Mouse (Mus musculus): ENCODE measurements around the gene Gpr4.
A peak's percentile ranks its signal among the peaks of the same experiment; 100 is the strongest.

The Gpr4 gene

GRCm38 (mm10) chr7:19227883-19228792, 15.8 kb downstream of the Gpr4 start, which contains the start of gene Opa3:
Gene Opa3, plus strand, starts transcription at chr7:19228334.
- DNase-seq (ENCODE audit: low spot score in 2 of 2): peak; percentile 99 to 100

- DNase-seq (ENCODE audit: low spot score in 2 of 2): no peak
Measured at GRCm38 (mm10) chr7:19228793-19229148, 16.4 kb downstream of the Gpr4 start.

- DNase-seq (ENCODE audit: low spot score in 2 of 2): no peak
Measured at GRCm38 (mm10) chr7:19229404-19229803, 17.1 kb downstream of the Gpr4 start.

- DNase-seq (ENCODE audit: low spot score in 2 of 2): no peak
Measured at GRCm38 (mm10) chr7:19230041-19230580, 17.8 kb downstream of the Gpr4 start.

- DNase-seq (ENCODE audit: low spot score in 2 of 2): no peak
Measured at GRCm38 (mm10) chr7:19230899-19231298, 18.6 kb downstream of the Gpr4 start.

- DNase-seq (ENCODE audit: low spot score in 2 of 2): no peak
Measured at GRCm38 (mm10) chr7:19231849-19232248, 19.5 kb downstream of the Gpr4 start.

GRCm38 (mm10) chr7:19234652-19235051, 22.3 kb downstream of the Gpr4 start:
- no peak for DNase-seq (ENCODE audit: low spot score in 2 of 2)

GRCm38 (mm10) chr7:19235092-19235671, 22.8 kb downstream of the Gpr4 start:
- DNase-seq (ENCODE audit: low spot score in 2 of 2): no peak

- no peak for DNase-seq (ENCODE audit: low spot score in 2 of 2)
Measured at GRCm38 (mm10) chr7:19236411-19236810, 24.1 kb downstream of the Gpr4 start.

GRCm38 (mm10) chr7:19238344-19238743, 26.0 kb downstream of the Gpr4 start:
- no peak for DNase-seq (ENCODE audit: low spot score in 2 of 2)

GRCm38 (mm10) chr7:19239423-19239822, 27.1 kb downstream of the Gpr4 start:
- DNase-seq (ENCODE audit: low spot score in 2 of 2): peak; percentile 83 to 87

- no peak for DNase-seq (ENCODE audit: low spot score in 2 of 2)
Measured at GRCm38 (mm10) chr7:19239986-19240385, 27.6 kb downstream of the Gpr4 start.

GRCm38 (mm10) chr7:19240905-19241463, 28.6 kb downstream of the Gpr4 start:
- no peak for DNase-seq (ENCODE audit: low spot score in 2 of 2)

- DNase-seq (ENCODE audit: low spot score in 2 of 2): no peak
Measured at GRCm38 (mm10) chr7:19242005-19242404, 29.7 kb downstream of the Gpr4 start.

GRCm38 (mm10) chr7:19243858-19244257, 31.5 kb downstream of the Gpr4 start:
- DNase-seq (ENCODE audit: low spot score in 2 of 2): peak in 1 of 2 experiments; percentile 28

GRCm38 (mm10) chr7:19245083-19245482, 32.7 kb downstream of the Gpr4 start:
- no peak for DNase-seq (ENCODE audit: low spot score in 2 of 2)

GRCm38 (mm10) chr7:19246855-19247254, 34.5 kb downstream of the Gpr4 start:
- no peak for DNase-seq (ENCODE audit: low spot score in 2 of 2)

GRCm38 (mm10) chr7:19247511-19247910, 35.2 kb downstream of the Gpr4 start:
- DNase-seq (ENCODE audit: low spot score in 2 of 2): no peak

- DNase-seq (ENCODE audit: low spot score in 2 of 2): no peak
Measured at GRCm38 (mm10) chr7:19252078-19252477, 39.7 kb downstream of the Gpr4 start.

- DNase-seq (ENCODE audit: low spot score in 2 of 2): no peak
Measured at GRCm38 (mm10) chr7:19253437-19253836, 41.1 kb downstream of the Gpr4 start.

- no peak for DNase-seq (ENCODE audit: low spot score in 2 of 2)
Measured at GRCm38 (mm10) chr7:19255395-19255794, 43.1 kb downstream of the Gpr4 start.

- DNase-seq (ENCODE audit: low spot score in 2 of 2): no peak
Measured at GRCm38 (mm10) chr7:19256567-19256966, 44.2 kb downstream of the Gpr4 start.

Measured in right cerebral cortex, postnatal 36 days (tissue).